Mouse (Mus musculus) erythroid progenitor cell, adult 5-6 weeks (primary cell): ENCODE results near the gene Bscl2. TPM values are rescaled to one million over a fixed set of nuclear protein-coding genes. Genes with fewer than 3 reads are reported as not detected.
"Not testable (repeated sequence)": the region's sequence is repeated elsewhere in the genome, so short reads cannot be mapped to it uniquely, and the experiment has no call there.

Experiments used
- ATAC-seq: replicated peaks from 2 replicates; pipeline ENCODE4 v1.8.0; 2016; ENCODE audit warnings: moderate number of reproducible peaks, mild to moderate bottlenecking, moderate TSS enrichment, inconsistent platforms; ENCODE audit not compliant: poor library complexity, low FRiP score, severe bottlenecking
- total RNA-seq, 2 experiments: library from RNA; stranded (forward) in 1 of 2; stranded (reverse) in 1 of 2; fragments of 150-400 nt in 1 of 2; fragments of 186-747, 209-891 nt in 1 of 2; gene quantifications; 2 replicates each; pipeline versions ENCODE4 v1.2.3 to v1.2.4; 2015 to 2017; ENCODE audit warnings: low replicate concordance in 2 of 2

The Bscl2 gene
- total RNA-seq, 2 experiments from 2014 or later, result 20.2 to 36.0 TPM

- no peak for ATAC-seq
Measured at GRCm38 (mm10) chr19:8829660-8830059, 7.6 kb upstream of the Bscl2 start, which contains the start of gene AC129217.1. Gene AC129217.1 (plus strand): TSS chr19:8829773.

- no peak for ATAC-seq
Measured at GRCm38 (mm10) chr19:8830664-8831063, 6.6 kb upstream of the Bscl2 start.

DNA sequence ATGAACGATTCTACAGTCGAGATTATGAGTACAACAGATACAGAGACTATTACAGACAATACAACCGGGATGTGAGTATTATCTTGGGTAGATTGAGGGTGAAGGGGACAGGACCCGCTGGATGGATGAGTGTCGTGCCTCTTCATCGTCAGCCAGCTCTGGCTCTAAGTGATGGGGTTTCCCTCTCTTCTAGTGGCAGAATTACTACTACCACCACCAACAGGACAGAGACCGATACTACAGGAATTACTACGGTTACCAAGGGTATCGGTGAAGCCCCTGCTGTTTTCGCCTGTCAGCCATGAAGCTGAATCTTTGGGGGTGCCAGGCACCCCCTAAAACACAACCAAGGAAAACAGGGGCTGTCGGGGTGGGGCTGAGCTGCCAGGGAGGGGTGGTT is 6.0 kb upstream of the Bscl2 start:
- ATAC-seq, result no peak

DNA sequence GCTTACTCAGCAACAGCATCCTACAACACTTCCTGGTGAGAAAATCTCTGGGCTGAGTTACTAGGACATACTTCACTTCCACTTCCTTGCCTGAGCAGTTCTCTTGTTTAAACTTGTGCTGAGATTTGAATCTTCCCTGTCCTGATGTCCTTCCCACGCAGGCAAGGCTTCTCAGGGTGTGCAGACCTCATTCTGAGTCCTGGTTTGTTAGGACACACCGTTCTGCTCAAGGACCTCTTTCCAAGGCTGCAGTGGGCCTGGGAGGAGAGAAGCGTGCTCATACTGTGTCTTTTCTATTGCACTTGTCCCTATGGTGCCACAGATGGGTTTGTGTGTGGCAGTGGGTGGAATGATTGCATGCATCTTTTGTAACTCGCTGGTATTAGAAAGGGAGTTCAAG is 4.3 kb upstream of the Bscl2 start:
- ATAC-seq, result no peak

- ATAC-seq, result not testable (repeated sequence)
Measured at GRCm38 (mm10) chr19:8836327-8836726, 940 bp upstream of the Bscl2 start.

DNA sequence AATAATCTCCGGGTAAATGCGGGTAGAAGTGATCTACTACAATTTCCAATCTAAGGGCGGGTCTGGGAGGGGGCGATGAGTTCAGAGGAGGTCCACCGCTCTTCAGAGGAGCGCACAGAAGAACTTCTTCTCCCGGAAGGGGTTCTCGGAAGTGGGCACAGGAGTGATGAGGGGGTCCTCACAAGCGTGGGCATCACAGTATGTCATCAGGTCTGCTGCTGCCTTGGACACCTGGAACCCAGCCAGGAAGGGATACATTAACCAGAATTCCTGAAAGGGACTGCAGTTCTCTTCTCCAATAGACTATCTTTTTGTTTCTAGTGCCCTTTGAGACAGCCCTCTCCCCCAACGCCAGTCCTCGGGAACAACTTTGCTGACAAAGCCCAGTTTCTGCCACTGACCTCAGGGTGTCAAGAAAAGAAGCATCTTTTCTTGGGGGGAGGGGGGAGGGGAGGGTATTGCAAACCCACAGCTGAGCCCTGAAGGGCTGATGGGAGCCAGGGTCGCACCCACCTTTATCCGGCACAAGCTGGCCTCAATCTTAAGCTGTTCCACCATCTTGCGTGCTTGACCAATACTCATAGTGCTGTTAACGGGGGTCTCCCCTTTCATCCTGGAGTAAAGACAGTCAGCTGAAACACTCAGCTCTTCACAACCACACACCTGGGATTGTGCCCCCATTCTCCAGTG is 919 bp downstream of the Bscl2 start:
- no peak for ATAC-seq

- no peak for ATAC-seq
Measured at GRCm38 (mm10) chr19:8839103-8839907, 2.0 kb downstream of the Bscl2 start, which contains the start of gene Gng3. Gene Gng3 (minus strand): TSS chr19:8839194.

DNA sequence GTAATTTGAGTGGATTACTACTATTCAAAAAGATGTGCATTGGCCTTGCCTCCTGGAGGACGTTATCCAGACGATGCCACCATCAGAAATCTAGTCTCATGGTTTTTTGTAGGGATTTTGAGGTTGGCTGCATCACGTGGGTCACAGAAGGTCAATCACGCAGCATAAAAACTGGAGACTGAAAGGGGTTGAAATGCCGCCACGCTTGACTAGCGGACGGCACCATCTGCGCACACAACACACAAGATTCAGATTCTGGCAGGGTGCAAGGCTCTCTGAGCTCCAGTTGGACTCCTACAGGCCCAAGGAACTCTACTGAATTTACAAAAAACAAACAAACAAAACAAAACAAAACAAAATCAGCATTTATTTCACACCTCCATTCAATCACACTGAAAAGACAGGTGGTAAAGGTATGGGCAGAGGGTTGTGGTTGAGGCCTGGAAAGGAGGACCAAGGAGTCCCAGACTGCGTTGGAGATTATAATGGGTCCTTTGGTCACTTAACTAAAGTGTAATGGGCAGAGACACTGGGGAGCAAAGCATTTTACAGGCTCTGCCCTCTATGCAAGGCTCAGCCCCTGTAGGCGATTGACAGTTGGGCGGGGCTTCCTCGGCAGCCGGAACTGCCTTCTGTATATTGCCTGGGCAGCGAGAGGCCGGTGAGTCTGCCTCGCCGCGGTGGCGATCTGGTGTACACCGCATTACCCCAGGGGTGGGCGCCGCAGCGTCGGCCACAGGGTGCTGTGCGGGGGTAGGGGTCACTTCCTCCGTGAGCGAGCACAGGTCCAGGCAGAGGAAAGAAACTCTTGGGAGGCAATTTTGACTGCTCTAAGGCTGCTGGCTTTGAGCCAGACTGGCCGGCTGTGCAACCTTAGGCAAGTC is 2.9 kb downstream of the Bscl2 start:
- ATAC-seq, result peak; percentile 84

- ATAC-seq, result no peak
Measured at GRCm38 (mm10) chr19:8841012-8841411, 3.7 kb downstream of the Bscl2 start.

DNA sequence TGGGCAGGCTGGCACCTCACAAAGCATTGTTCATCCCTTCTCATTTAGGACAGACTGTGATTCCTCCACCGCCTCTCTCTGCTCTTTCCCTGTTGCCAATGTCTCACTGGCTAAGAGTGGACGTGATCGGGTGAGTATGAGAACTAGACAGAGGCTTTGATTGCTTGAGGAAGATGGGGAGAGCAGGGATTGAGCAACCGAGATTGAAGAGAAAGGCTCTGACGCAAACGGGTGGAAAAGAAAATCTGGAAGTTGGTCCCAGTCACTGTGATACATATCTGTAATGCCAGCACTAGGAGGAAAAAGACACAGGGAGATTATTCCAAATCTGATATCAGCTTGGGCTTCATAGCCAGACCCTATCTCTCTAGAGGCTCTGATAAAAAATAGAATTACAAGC is 5.7 kb downstream of the Bscl2 start:
- no peak for ATAC-seq

DNA sequence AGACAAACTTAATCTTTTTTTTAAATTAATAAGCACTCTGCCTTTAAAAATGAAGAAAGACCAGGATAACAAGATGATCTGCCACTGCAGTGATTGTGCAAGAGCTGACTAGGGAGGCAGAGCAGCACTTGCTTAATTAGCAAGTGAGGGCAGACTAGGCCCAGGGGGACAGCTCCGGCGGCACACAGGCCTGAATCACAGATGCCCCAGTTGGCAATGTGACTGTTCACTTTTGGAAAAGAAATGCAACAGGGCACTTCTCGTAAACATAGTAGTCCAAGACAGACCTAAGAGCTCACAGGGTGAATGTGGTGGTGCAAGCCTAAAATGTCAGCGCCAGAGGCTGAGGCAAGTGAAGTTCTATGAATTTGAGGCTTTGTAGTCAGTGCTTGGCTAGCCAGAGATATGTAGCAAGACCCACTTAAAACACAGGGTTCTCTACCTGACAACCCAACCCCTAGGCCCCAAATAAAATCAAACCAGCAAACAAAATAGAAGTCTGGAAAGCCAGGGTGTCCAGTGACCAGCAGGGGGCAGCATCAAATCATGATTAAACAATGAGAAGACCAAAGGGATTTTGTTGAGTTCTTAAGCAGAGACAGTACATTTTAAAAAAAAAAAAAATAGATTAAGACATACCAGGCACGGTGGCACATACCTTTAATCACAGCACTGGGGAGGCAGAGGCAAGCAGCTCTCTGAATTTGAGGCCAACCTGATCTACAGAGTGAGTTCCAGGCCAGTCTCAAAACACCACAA is 7.3 kb downstream of the Bscl2 start:
- peak; percentile 51 for ATAC-seq

DNA sequence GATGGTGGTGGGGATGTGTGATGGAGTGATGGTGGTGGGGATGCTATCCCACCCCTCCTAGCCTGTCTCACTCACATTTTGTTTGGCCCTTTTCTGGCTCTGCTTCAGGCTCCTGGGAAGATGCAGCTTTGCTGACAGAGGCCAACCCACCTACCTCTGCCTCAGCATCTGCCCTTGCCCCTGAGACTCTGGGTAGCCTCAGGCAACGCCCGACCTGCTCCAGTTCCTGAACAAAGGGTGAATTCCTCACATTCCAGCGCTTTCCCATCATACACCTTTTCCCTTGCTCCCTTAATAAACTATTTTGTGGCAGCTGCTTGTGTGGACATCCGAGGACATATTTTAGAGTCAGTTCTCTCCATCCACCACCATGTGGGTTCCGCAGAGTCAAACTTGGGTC is 11.1 kb downstream of the Bscl2 start:
- ATAC-seq, result no peak

GRCm38 (mm10) chr19:8850402-8850901 is 13.2 kb downstream of the Bscl2 start, which contains the start of gene Lrrn4cl:
Gene Lrrn4cl (plus strand): TSS chr19:8850768.
- ATAC-seq, result no peak

- ATAC-seq, result no peak
Measured at GRCm38 (mm10) chr19:8851639-8852038, 14.4 kb downstream of the Bscl2 start.

DNA sequence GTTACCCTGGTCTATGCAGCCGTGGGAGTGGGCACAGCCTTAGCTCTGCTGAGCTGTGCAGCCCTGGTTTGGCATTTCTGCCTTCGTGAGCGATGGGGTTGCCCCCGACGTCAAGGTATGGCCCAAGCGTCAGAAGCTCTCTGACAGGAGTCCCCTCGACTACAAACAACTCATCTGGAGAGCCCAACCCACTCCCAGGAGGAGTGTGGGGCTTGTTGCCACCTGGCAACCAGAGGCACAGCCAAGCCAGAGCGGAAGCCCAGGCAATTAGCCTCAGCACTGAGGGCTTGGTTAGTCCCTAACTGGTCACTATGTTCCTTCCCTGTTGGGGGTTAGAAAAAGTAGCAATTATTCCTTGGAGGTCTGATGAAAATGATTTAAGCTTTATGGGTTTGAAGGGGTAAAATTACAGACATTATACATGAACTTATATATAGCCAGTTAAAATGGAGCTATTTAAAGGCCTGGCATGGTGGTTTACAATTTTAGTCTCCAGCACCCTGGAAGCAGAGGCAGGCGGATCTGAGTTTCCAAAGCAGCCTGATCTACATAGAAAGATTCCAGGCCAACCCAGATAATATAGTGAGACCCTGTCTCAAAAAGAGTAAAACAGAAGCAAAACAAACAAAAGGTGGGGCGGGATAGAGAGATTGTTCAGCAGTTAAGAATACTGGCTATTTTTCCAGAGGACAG is 15.1 kb downstream of the Bscl2 start:
- ATAC-seq, result no peak

DNA sequence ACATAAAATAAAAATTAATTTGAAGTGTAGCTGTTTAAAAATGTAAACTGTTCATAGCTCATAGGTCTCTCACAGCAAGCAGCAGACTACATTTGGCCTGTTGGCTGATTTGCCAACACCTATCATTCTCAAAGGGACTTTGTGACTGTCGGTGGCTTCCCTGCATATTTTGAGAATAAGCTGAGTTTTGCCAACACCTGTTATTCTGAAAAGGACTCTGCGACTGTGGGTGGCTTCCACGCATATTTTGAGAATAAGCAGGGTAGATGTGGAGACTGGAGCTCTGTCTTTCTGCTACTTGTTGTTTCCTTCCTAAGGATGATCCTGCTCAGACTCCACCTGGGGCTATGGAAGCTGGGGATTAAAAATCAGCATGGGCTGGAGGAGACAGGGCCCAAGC is 15.8 kb downstream of the Bscl2 start:
- no peak for ATAC-seq

DNA sequence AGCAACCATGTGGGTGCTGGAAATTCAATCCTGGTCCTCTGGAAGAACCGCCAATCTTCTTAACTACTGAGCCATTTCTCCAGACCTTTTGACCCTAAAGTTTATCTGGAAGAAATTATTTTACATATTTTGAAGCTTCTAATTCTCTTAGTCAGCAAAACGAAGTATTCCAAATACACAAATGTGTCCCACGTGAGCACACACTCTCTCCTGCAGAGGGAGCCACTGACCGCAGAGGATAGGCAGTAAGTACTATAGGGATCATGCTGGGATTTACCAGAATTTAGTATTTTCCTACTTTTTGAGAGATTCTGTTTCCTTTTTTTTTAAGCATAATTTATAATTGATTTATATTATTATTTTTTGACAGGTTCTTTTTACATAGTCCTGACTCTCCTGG is 20.4 kb downstream of the Bscl2 start:
- peak; percentile 81 for ATAC-seq

GRCm38 (mm10) chr19:8859018-8859417 is 21.8 kb downstream of the Bscl2 start:
- ATAC-seq, result no peak

DNA sequence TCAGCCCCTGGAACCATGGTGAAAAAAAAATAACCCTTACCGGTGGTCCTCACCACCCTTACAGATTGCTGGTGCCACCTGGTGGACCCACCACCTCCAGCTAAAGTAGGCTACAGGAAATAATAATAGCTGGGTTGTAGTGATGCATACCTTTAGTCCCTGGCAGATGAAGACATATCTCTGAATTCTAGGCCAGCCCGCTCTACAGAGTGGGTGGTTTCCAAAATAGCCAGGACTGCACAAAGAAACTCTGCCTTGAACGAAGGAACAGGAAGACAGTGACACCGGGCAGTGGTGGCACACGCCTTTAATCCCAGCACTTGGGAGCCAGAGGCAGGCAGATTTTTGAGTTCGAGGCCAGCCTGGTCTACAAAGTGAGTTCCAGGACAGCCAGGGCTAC is 27.0 kb downstream of the Bscl2 start:
- ATAC-seq, result no peak
